Mouse (Mus musculus) heart, embryonic 15.5 days (tissue): ENCODE measurements around the gene Ppp1r35. TPM values are rescaled to one million over a fixed set of nuclear protein-coding genes. Genes with fewer than 3 reads are reported as not detected.
A peak's percentile ranks its signal among the peaks of the same experiment; 100 is the strongest.
"Not testable (repeated sequence)": the region's sequence is repeated elsewhere in the genome, so short reads cannot be mapped to it uniquely, and the experiment has no call there.

ENCODE experiments used
- ATAC-seq: fragments of 200-750 bp; cut with Nextera tagmentation; replicated peaks from 2 replicates; pipeline ENCODE4 v1.8.0; 2017; ENCODE audit warnings: low read depth, moderate TSS enrichment; ENCODE audit not compliant: insufficient number of reproducible peaks, insufficient read depth, low FRiP score
- H3K27ac ChIP-seq: fragments of 300-500 bp; sonication (generic); 2 replicates; pipeline ENCODE4 v1.5.1; 2015; ENCODE audit warnings: mild to moderate bottlenecking, inconsistent platforms
- H3K27me3 ChIP-seq: fragments of 300-500 bp; sonication (generic); 2 replicates; pipeline ENCODE4 v1.6.1; 2015; ENCODE audit warnings: inconsistent platforms
- H3K36me3 ChIP-seq: fragments of 300-500 bp; sonication (generic); 2 replicates; pipeline ENCODE4 v1.6.1; 2015; ENCODE audit warnings: mild to moderate bottlenecking, inconsistent platforms
- H3K4me1 ChIP-seq: fragments of 300-500 bp; sonication (generic); replicated peaks from 2 replicates; pipeline ENCODE4 v1.6.1; 2015; ENCODE audit warnings: inconsistent platforms
- H3K4me2 ChIP-seq: fragments of 300-500 bp; sonication (generic); 2 replicates; pipeline ENCODE4 v1.6.1; 2015; ENCODE audit warnings: inconsistent platforms, mild to moderate bottlenecking, moderate library complexity
- H3K4me3 ChIP-seq: fragments of 300-500 bp; sonication (generic); 2 replicates; pipeline ENCODE4 v1.5.1; 2015; ENCODE audit warnings: mild to moderate bottlenecking, inconsistent platforms
- H3K9ac ChIP-seq: fragments of 300-500 bp; sonication (generic); 2 replicates; pipeline ENCODE4 v1.6.1; 2015; ENCODE audit warnings: mild to moderate bottlenecking, inconsistent platforms
- H3K9me3 ChIP-seq: fragments of 300-500 bp; sonication (generic); replicated peaks from 2 replicates; pipeline ENCODE4 v1.6.1; 2016; ENCODE audit warnings: inconsistent platforms
- WGBS: fragments of 180-500 bp; shearing (Covaris S2); methylation state at CpG from one replicate; pipeline ENCODE4 v1.1.7; 2015; ENCODE audit warnings: mixed read lengths; 5-methylcytosine and 5-hydroxymethylcytosine counted together
- polyA plus RNA-seq: library from polyadenylated mRNA; unstranded; fragments of >200 nt; fragmentation: Nextera tagmentation; extraction: Ambion mirVana; gene quantifications from 2 replicates; pipeline ENCODE4 v1.2.1, GENCODE M21; 2015

Gene Ppp1r35
- polyA plus RNA-seq, 1 experiment from 2014 or later: 21.1 TPM

- Histone ChIP-seq H3K4me2 (no peak overlapping the region), H3K9ac (no peak overlapping the region), H3K4me1 (peaks cover 36% of the 10 kb centered on the region), H3K4me3 (no peak overlapping the region), H3K27ac (no peak overlapping the region), H3K9me3 (no peaks in the 10 kb centered on the region), H3K27me3 (no peaks in the 10 kb centered on the region), H3K36me3 (no peaks in the 10 kb centered on the region)
- 95% methylated on average over 7 of the region's 7 CpGs for WGBS
- no peak for ATAC-seq
Measured at GRCm38 (mm10) chr5:137744197-137744596, 34.5 kb upstream of the Ppp1r35 start.

- Histone ChIP-seq H3K27me3 (no peaks in the 10 kb centered on the region), H3K9ac (peak within 1 kb of the TSS; percentile 91), H3K27ac (peak within 1 kb of the TSS; percentile 98), H3K4me2 (peak within 1 kb of the TSS; percentile 98), H3K4me1 (peaks cover 38% of the 10 kb centered on the region), H3K36me3 (no peaks in the 10 kb centered on the region), H3K9me3 (no peaks in the 10 kb centered on the region), H3K4me3 (peak within 1 kb of the TSS; percentile 83)
- peak; percentile 88 for ATAC-seq
- WGBS: 3% methylated on average over 28 of the region's 28 CpGs
Measured at GRCm38 (mm10) chr5:137745214-137746171, 33.2 kb upstream of the Ppp1r35 start, which contains the start of gene Tsc22d4. Gene Tsc22d4 (plus strand): TSS chr5:137745730.

GRCm38 (mm10) chr5:137746282-137746850, 32.3 kb upstream of the Ppp1r35 start:
- no peaks in the 10 kb centered on the region for H3K9me3 ChIP-seq
- peak overlapping the region; percentile 83 for H3K4me3 ChIP-seq
- H3K36me3 ChIP-seq: no peaks in the 10 kb centered on the region
- no peaks in the 10 kb centered on the region for H3K27me3 ChIP-seq
- H3K9ac ChIP-seq: peak overlapping the region; percentile 91
- H3K4me2 ChIP-seq: peak overlapping the region; percentile 98
- ATAC-seq: peak; percentile 38
- peaks cover 43% of the 10 kb centered on the region for H3K4me1 ChIP-seq
- peak overlapping the region; percentile 98 for H3K27ac ChIP-seq
- under 1% methylated on average over 20 of the region's 20 CpGs for WGBS

- ATAC-seq: no peak
- peaks cover 4% of the 10 kb centered on the region; the same call in 1 of the 2 replicates for H3K36me3 ChIP-seq
- no peaks in the 10 kb centered on the region for H3K27me3 ChIP-seq
- no peaks in the 10 kb centered on the region for H3K9me3 ChIP-seq
- H3K27ac ChIP-seq: peak overlapping the region; percentile 98
- H3K4me3 ChIP-seq: peak overlapping the region; percentile 83
- peaks cover 43% of the 10 kb centered on the region for H3K4me1 ChIP-seq
- peak overlapping the region; percentile 98 for H3K4me2 ChIP-seq
- under 1% methylated on average over 16 of the region's 16 CpGs for WGBS
- peak overlapping the region; percentile 91 for H3K9ac ChIP-seq
Measured at GRCm38 (mm10) chr5:137746851-137747325, 31.8 kb upstream of the Ppp1r35 start.

GRCm38 (mm10) chr5:137747326-137747961, 31.2 kb upstream of the Ppp1r35 start:
- H3K27me3 ChIP-seq: no peaks in the 10 kb centered on the region
- H3K9ac ChIP-seq: peak overlapping the region; percentile 91
- 1% methylated on average over 26 of the region's 26 CpGs for WGBS
- H3K36me3 ChIP-seq: peaks cover 10% of the 10 kb centered on the region; the same call in 1 of the 2 replicates
- H3K4me3 ChIP-seq: peak overlapping the region; percentile 83
- ATAC-seq: no peak
- H3K4me2 ChIP-seq: peak overlapping the region; percentile 98
- no peaks in the 10 kb centered on the region for H3K9me3 ChIP-seq
- peaks cover 46% of the 10 kb centered on the region for H3K4me1 ChIP-seq
- H3K27ac ChIP-seq: peak overlapping the region; percentile 98

GRCm38 (mm10) chr5:137748130-137748770, 30.4 kb upstream of the Ppp1r35 start:
- 23% methylated on average over 5 of the region's 5 CpGs for WGBS
- peaks cover 53% of the 10 kb centered on the region for H3K4me1 ChIP-seq
- no peak for ATAC-seq

GRCm38 (mm10) chr5:137749196-137749836, 29.3 kb upstream of the Ppp1r35 start:
- Histone ChIP-seq H3K4me1 (peaks cover 59% of the 10 kb centered on the region), H3K27me3 (no peaks in the 10 kb centered on the region), H3K4me2 (peak overlapping the region; percentile 98), H3K36me3 (peaks cover 13% of the 10 kb centered on the region; the same call in 1 of the 2 replicates), H3K9me3 (no peaks in the 10 kb centered on the region), H3K27ac (peak overlapping the region; percentile 98), H3K4me3 (peak overlapping the region; percentile 83), H3K9ac (no peak overlapping the region)
- ATAC-seq: no peak
- 36% methylated on average over 6 of the region's 6 CpGs for WGBS

More at GRCm38 (mm10) chr5:137748130-137748770, 30.4 kb upstream of the Ppp1r35 start:
- Histone ChIP-seq H3K36me3 (peaks cover 13% of the 10 kb centered on the region; the same call in 1 of the 2 replicates), H3K27ac (peak overlapping the region; percentile 98), H3K9ac (peak overlapping the region; percentile 58), H3K27me3 (no peaks in the 10 kb centered on the region), H3K4me2 (peak overlapping the region; percentile 98), H3K9me3 (no peaks in the 10 kb centered on the region), H3K4me3 (peak overlapping the region; percentile 83)

- Histone ChIP-seq H3K4me1 (peaks cover 61% of the 10 kb centered on the region), H3K36me3 (peaks cover 13% of the 10 kb centered on the region; the same call in 1 of the 2 replicates), H3K27ac (peak overlapping the region; percentile 82; the same call in 1 of the 2 replicates)
- H3K4me3 ChIP-seq, ATAC-seq, H3K27me3 ChIP-seq, H3K4me2 ChIP-seq, H3K9me3 ChIP-seq, H3K9ac ChIP-seq: not testable (repeated sequence)
- 92% methylated on average over 6 of the region's 8 CpGs for WGBS
Measured at GRCm38 (mm10) chr5:137750212-137750611, 28.4 kb upstream of the Ppp1r35 start.

GRCm38 (mm10) chr5:137751221-137751887, 27.3 kb upstream of the Ppp1r35 start:
- Histone ChIP-seq H3K27me3 (no peaks in the 10 kb centered on the region), H3K36me3 (peaks cover 13% of the 10 kb centered on the region; the same call in 1 of the 2 replicates), H3K27ac (peak overlapping the region; percentile 82), H3K9me3 (no peaks in the 10 kb centered on the region), H3K4me3 (no peak overlapping the region), H3K9ac (no peak overlapping the region), H3K4me2 (0 out of 2 replicates have a peak overlapping the region, but pooled peaks have one; percentile 14), H3K4me1 (peaks cover 68% of the 10 kb centered on the region)
- no peak for ATAC-seq
- WGBS: 80% methylated on average over 13 of the region's 13 CpGs

- 85% methylated on average over 6 of the region's 6 CpGs for WGBS
- no peak overlapping the region for H3K4me3 ChIP-seq
- no peak for ATAC-seq
- peak overlapping the region; percentile 82 for H3K27ac ChIP-seq
- peaks cover 13% of the 10 kb centered on the region; the same call in 1 of the 2 replicates for H3K36me3 ChIP-seq
- no peaks in the 10 kb centered on the region for H3K27me3 ChIP-seq
- H3K4me1 ChIP-seq: peaks cover 75% of the 10 kb centered on the region
- H3K9ac ChIP-seq: no peak overlapping the region
- H3K4me2 ChIP-seq: no peak overlapping the region
- H3K9me3 ChIP-seq: no peaks in the 10 kb centered on the region
Measured at GRCm38 (mm10) chr5:137751988-137752387, 26.7 kb upstream of the Ppp1r35 start.
